Comparison of ENCODE assay signal across 13 mouse cellular contexts in the genomic region with DNA sequence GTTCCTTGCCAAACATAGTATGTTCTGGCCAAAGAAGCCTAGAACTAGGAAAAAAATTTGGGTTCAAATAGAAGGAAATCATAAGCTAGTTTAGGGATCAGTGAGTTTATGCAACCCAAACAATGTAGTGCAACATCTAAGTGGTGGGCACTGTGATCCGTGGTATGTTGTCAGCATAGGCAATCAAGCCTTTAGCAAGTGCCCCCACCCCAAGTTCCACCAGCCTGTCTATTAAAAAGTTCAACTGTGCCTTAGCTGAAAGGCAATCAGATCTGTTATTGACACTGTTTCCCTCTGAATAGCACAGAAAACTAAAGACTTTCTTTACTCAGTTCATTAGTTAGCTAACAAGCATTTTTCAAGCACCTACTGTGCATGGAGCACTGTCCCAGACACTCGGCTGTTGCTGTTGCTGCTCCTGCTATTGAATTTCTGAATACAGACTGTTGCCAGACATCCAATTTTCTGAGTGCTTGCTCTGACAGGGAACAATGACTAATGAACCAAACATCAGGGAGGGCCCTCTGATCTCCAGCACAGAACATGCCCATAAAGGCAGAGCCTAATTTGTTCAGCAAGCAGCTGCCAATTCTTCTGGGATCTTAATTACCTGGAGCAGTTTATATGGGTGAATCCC. TPM values are rescaled to one million over a fixed set of nuclear protein-coding genes. Genes with fewer than 3 reads are reported as not detected.
DNase-seq lines count a peak whose midpoint lies in the region; TF ChIP-seq lines count a peak whose summit lies in the region.
"Had no signal": no experiment of that assay in that cellular context is flagged by ENCODE, and none has a peak within 500 bp of the region (broad histone marks: within the 10 kb centered on the region; RNA-seq: fewer than 3 reads in every experiment).

No protein-coding gene starts in this region.

- no peak for DNase-seq in gastrocnemius, adult 2 months
- DNase-seq in gastrocnemius, adult 8-10 months (ENCODE audit: low spot score in 2 of 2): no peak
- DNase-seq in layer of hippocampus, adult 9-11 months: peak; percentile 16
- DNase-seq in layer of hippocampus, adult 2 months (ENCODE audit: low spot score in 2 of 2): no peak
- DNase-seq in brain, embryonic 14.5 days (ENCODE audit: low read depth): peak; percentile 83
- DNase-seq in retina, postnatal 1 day: peak; percentile 80
- DNase-seq in left cerebral cortex, adult 18-20 months (ENCODE audit: low spot score in 2 of 2): no peak
- DNase-seq: cerebellum, adult 18-20 months; liver; lung, adult 2 months; right cerebral cortex, adult 18-20 months had no signal

- TF ChIP-seq CTCF in gastrocnemius, adult 2 months (IDR thresholded peaks at IDR 0.05): no peak
- no peak for TF ChIP-seq CTCF in layer of hippocampus, adult 2 months (conservative IDR thresholded peaks at IDR 0.05)
- TF ChIP-seq CTCF in brain, embryonic 14.5 days (IDR thresholded peaks at IDR 0.05; ENCODE audit: borderline replicate concordance, extremely low read depth, insufficient read depth, insufficient read length): no peak

- no peak for TF ChIP-seq POLR2A in brain, embryonic 14.5 days (IDR thresholded peaks at IDR 0.05; ENCODE audit: borderline replicate concordance, extremely low read depth, insufficient read depth, insufficient read length, poor library complexity, severe bottlenecking)

- intact Hi-C loops in gastrocnemius, adult 2 months (cut with DNase I): no loop called here

- peak overlapping the region; percentile 84 for H3K27ac ChIP-seq in gastrocnemius, adult 2 months
- H3K27ac ChIP-seq in layer of hippocampus, adult 2 months: no peak overlapping the region
- H3K27ac ChIP-seq: kidney, embryonic 15.5 days; stomach, postnatal 0 days had no signal

- H3K4me3 ChIP-seq in gastrocnemius, adult 2 months: no peak overlapping the region
- no peak overlapping the region for H3K4me3 ChIP-seq in layer of hippocampus, adult 2 months
- H3K4me3 ChIP-seq: kidney, embryonic 15.5 days had no signal

RNA-seq across cellular contexts. Expression of a gene that starts 27.6 kb away (rescaled TPM):
- 100 to 1,000 TPM; 243 to 420 TPM for total RNA-seq in gastrocnemius, adult 2 months (2021)
- total RNA-seq in gastrocnemius, adult 8-10 months (2022): 100 to 1,000 TPM; 249 to 357 (median 312) TPM
- 100 to 1,000 TPM; 101 to 111 TPM for total RNA-seq in layer of hippocampus, adult 2 months (2021)
- polyA plus RNA-seq in brain, embryonic 14.5 days (2012; rRNA removed): 44.5 and 51.3 TPM in 2 replicates
- 10 to 100 TPM; 78.5 to 97.3 TPM for total RNA-seq in left cerebral cortex, adult 18-20 months (2021)

Comparison
In these comparisons a context has a peak if more than half of its experiments do, and no peak if none do; other contexts are left out.
1. DNase-seq: peak in layer of hippocampus, adult 9-11 months (single experiment), brain, embryonic 14.5 days (single experiment) and retina, postnatal 1 day (single experiment); none in gastrocnemius, adult 2 months (single experiment), gastrocnemius, adult 8-10 months (0 of 2), layer of hippocampus, adult 2 months (0 of 2) and left cerebral cortex, adult 18-20 months (0 of 2).